Mouse (Mus musculus): ENCODE results near the gene Uhrf1bp1l.

Gene Uhrf1bp1l

DNA sequence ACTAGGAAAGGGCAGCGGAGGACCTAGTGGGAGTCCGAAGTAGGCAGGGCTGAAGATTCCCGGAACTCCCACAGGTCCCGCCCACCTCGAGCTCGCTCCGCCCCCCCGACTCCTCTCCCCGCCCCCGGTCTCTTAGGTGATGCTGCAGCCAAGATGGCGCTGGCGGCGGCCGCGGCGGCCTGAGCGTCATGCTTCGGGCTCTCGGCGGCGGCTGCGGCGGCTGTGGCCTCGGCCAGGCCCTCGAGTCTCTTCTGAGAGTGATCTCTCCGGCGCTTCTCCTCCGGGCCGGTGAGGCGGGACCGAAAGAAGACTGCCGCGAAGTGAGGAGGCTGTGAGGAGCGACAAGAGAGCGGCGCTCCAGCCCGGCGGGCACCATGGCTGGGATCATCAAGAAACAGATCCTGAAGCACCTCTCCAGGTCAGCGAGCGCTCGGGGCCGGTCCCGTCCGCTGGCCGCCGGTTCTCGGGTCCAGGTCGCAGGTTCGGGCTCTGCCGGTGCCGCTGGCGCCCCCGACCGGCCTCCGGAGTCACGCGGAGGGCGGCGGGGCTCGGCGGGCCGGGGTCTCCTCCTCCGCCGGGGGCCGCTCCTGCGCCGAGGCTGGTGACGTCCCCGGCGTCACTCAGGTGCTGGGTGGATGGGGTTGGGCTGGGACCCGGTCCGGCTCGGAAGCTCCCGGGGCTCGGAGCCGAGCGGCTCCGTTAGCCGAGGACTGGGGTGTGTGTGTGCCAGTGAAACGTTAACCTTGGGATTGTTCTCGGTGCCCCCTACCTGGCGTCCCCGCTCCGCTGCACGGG, at the start of gene Uhrf1bp1l:
Gene Uhrf1bp1l, plus strand, starts transcription at position 121 of the 795 bp plus-strand sequence.
- peak; percentile 97 to 98 for DNase-seq

- DNase-seq: no peak
These were observed 49.4 kb upstream of the Uhrf1bp1l start for GRCm38 (mm10) chr10:89695194-89695911.

GRCm38 (mm10) chr10:89696270-89696669, 48.5 kb upstream of the Uhrf1bp1l start:
- DNase-seq: peak; percentile 25 to 33

- DNase-seq: no peak
These were observed 46.8 kb upstream of the Uhrf1bp1l start for GRCm38 (mm10) chr10:89697956-89698355.

GRCm38 (mm10) chr10:89703042-89703441, 41.7 kb upstream of the Uhrf1bp1l start:
- DNase-seq: no peak

- no peak for DNase-seq
These were observed 37.4 kb upstream of the Uhrf1bp1l start for GRCm38 (mm10) chr10:89707397-89707796.

GRCm38 (mm10) chr10:89708720-89709119, 36.1 kb upstream of the Uhrf1bp1l start:
- no peak for DNase-seq

DNA sequence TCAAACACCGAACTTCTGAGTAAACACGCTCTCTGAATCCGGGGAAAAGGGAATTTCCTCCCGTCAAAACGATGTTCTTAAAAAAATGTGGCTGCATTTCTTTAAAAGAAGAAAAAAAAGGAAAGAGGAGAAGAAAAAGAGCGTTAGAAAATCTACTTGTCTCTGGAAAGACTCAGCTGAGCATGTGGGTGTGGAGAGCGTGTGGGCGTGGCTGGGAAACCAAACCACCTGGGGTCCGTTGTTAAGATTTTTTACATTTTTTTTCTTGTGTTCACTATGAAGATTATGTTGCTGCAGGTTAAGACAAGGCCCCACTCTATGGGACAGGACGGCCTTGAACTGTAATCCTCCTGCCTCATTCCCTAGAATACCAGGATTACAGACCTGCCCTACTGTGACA, 29.9 kb upstream of the Uhrf1bp1l start:
- no peak for DNase-seq

GRCm38 (mm10) chr10:89720252-89720651, 24.5 kb upstream of the Uhrf1bp1l start:
- no peak for DNase-seq

DNA sequence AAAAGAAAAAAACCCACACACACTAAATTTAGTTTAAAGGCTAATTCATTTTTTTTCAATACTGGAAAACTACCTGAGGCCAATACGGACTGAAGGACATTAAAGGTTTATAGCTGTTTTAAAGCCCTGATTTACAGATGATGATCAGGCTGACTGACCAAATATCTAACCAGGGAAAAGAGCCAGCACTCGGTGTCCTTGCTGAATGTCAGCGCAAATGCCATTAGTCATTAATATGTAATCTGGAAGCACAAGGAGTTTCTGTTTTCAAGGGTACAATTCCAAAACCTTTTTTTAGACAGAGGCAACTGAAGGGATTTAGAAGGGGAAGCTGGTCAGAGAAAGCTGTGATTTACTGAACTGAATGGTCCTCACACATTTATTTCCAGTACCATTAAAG, 24.0 kb upstream of the Uhrf1bp1l start:
- no peak for DNase-seq

GRCm38 (mm10) chr10:89722247-89723195, 22.3 kb upstream of the Uhrf1bp1l start:
- peak in 1 of 2 experiments; percentile 21 for DNase-seq

DNA sequence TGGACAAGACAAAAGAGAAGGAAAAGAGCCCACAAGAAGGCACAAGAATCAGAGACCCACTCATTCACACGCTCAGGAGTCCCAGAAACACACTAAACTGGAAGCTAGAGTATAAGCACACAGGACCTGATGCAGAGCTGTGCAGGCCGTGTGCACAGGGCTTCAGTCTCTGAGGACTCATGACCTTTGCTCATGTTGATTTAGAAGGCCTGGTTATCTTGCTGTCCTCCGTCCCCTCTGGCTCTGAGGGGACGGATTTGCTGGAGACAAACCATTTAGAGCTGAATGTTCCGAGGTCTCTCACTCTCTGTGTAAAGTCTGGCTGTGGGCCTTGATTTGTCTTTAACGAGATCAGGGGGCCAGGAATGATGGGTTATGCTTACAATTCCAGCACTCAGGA, 14.4 kb upstream of the Uhrf1bp1l start:
- DNase-seq: no peak

GRCm38 (mm10) chr10:89731341-89731740, 13.4 kb upstream of the Uhrf1bp1l start:
- DNase-seq: peak; percentile 33 to 36

DNA sequence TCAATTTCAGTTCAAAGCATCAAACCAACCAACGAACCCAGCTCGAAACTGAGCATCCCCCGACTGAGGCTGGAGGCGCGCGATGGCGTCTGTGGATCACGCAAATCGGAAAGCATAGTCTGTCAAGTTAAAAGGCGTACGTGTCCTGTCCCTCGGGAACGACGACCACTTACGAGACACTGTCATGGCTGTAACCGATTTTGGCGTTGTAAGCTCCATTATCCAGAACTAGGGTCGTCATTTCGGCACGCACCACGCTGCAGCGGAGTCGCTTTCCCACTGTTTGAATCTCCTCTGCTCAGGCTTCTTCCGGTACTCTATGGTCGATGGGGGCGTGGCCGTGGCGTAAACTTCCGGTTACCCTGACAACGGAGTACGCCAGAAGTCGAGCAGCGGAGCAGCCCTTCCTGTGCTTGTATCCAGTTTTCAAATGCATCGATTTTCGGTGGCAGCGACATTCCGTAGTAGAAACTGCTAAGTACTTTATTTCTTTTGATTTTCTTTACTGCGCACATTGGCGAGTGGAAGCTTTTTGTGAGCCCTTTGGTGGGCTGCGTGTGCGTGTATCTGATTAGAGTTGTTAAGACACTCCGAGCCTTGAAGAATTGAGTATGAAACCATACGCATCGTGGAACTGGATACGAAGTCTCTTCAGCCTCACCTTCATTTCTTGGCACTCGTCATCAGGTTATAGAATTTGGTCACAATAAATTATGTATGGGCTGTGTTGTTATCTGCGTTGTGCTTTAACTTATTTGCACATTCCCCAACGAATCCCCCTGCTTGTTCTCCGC, 12.6 kb upstream of the Uhrf1bp1l start, which contains the start of gene Actr6:
Gene Actr6, minus strand, starts transcription at position 295 of the 794 bp plus-strand sequence.
- peak; percentile 97 for DNase-seq

DNA sequence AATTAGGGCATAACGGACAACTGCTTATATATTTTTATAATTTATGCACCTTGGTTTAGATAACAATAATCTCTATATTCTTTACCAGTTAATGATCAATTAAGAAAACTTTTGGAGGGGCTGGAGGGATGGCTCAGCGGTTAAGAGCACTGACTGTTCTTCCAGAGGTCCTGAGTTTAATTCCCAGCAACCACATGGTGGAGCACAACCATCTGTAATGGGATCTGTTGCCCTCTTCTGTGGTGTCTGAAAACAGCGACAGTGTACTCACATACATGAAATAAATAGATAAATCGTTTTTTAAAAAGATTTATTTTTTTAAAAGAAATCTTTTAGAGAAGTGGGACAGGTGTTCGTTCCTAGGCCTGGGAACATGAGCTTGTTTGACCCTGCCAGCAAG, 7.7 kb upstream of the Uhrf1bp1l start:
- no peak for DNase-seq

- no peak for DNase-seq
These were observed 6.9 kb upstream of the Uhrf1bp1l start for GRCm38 (mm10) chr10:89737887-89738286.

DNA sequence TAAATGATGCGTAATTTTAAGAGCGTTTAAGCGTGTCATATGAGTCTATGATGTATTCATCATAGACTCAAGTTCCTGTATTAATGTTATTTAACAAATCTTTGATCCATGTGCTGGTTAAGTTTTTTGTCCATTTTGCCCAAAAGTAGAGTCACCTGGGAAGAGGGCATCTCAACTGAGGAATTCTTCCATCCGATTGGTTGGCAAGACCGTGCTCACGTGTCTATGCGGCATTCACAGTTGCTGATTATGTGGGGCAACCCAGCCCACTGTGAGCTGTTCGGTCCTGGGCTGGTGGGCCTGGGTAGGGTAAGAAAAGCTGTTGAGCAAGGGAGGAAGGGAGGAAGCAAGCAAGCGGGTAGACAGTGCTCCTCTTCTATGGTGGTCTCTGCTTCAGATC, 6.4 kb upstream of the Uhrf1bp1l start:
- no peak for DNase-seq

DNA sequence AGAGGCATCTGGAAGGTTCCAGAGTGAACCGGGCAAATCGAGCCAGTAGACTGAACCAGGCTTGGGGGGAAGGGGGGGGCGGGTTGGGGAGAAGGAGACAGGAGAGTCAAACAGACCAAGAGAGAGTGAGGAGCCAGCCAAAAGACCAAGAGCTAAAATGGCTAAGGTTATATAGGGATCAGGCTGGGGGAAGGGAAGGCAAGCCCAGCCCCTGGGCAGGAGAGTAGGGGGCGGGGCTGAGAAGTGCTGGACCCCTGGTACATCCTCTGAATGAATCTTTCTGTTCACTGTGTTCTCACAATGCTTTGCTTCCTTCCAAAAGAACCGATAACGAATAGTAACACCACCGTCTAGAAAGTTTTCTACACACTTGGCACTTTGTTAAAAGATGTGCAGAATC, 5.1 kb upstream of the Uhrf1bp1l start:
- DNase-seq: no peak

DNA sequence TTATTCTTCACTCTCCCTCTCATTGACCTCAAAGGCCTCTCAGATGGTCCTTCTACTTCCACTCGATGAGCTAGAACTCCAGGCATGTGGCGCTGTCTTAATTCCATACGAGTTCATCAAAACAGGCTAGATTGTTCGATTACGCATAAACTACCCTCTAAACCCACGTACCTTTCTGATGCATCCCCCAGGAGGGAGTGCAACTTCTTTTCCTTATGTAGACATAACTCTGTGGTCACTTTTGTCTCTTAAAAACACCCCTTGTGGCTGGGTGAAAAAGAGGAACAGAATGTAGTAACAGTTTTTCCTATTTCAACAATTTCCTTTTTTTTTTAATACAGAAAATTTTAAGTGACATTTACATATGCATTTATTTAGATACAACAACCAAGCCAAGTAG, 3.8 kb upstream of the Uhrf1bp1l start:
- no peak for DNase-seq

GRCm38 (mm10) chr10:89743266-89743665, 1.5 kb upstream of the Uhrf1bp1l start:
- DNase-seq: no peak

DNA sequence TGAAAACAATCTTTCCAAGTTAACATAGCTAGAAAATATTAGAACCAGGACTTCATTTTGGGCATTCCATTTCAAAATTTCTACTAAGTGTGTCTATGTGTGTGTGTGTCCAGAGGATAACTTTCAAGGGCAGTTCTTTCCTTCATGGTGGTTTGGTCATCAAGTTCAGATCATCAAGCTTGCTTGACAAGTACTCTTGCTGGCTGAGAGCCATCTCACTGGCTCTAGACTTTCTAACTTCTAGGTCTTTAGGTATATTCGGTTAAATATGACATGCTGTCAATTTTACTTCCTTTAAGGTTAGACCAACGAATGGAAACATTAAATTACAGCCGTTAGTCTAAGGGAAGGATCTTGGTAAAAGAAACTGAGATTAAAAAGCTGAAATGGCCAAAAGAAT, 450 bp upstream of the Uhrf1bp1l start:
- peak; percentile 27 to 31 for DNase-seq

DNA sequence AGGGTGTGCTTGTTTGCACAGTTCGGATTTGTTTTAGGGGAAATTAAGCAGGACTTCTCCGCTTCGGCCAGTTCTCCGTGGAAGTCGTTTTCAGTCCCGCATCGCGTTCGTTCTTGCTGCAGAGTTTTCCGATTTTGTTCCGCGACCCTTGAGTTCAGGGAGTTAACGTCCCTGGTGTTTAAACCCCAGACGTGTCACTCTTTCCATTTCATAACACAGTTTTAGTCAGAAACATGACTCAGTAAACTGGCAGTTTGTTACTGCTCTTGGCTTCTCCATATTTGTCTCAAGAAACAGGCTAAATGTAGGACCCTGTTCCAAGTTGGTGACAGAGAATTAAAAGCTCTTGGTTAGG, 852 bp downstream of the Uhrf1bp1l start:
- DNase-seq: no peak
